Mouse (Mus musculus) frontal cortex, postnatal 10 days (tissue): Measurements from ENCODE around the gene Phldb2.

ENCODE experiments used
- DNase-seq, 2 experiments: peaks; one replicate each; pipeline ENCODE4 v3.0.0; 2022; ENCODE audit warnings: low spot score in 2 of 2, mixed read lengths in 1 of 2

Phldb2 gene

DNA sequence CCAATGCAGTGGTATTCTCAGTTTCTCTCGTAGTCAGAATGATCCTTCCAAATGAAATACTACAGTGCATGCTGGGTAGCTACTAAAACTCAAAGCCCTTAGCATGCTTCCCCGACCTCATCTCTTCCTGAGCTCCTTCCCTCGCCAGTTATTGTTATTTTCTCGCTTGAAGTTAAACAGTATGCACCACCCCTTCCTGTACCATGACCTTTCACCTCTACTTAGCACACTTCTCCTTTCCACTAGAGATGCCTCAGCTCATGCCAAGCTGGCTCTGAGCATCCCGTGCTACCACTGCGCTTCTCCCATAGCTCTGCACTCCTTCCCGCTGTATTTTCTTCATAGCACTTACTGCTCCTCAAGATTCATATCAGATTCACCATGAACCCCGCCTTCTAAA, 215.5 kb downstream of the Phldb2 start:
- DNase-seq = no peak

DNA sequence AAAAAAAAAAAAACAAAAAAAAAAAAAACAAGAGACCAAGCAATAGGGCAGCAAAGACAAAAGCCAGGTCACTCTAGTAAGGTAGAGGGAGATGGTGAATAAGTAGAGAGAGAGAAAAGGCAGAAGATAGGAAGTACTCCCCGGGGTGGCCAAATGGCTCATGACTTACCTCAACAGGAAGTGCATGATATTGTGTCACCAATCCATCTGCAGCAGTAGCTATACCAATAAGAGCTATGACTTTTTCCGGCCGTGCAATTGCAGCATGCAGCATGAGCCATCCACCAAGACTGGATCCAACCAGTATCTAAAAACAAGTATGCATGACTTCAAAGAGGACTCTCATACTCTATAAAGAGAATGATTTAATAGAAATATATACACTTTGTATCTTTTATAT, 216.7 kb downstream of the Phldb2 start:
- DNase-seq = no peak

DNA sequence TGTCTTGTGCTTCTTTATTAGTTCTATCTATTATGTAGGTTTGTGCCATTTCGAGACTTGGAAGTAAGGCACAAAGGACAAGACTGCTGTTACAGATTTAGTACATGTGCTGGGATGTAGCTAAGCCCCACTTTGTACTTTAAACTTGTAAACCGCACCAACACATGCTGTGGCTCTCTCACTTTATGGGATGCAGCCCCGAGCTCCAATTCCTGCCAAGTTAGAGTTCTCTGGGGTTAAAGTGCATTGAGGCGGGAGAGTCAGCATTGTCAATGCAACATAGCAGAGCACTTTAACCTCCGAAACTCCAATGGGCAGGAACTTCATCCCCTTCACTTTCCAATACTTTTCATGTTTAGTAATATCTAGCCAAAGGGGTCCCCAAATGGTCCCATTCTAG, 224.2 kb downstream of the Phldb2 start:
- DNase-seq = no peak

DNA sequence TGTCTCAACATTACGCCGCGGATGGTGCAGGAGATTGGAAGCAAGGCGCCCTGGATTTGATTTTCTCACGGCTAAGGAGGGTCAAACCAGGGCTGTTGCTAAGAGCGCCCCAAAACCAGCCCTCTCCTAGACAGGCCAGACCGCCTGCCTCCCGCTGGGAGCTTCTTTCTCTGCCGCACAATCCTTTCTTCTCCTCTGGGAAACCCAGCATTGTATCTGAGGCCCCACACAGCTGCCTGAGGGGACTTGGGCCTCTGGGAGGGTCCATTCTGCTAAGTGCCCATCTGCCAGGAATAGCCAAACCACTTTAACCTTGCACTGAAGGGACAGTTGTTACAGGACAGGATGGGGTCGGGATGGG, 228.7 kb downstream of the Phldb2 start:
- DNase-seq = no peak

DNA sequence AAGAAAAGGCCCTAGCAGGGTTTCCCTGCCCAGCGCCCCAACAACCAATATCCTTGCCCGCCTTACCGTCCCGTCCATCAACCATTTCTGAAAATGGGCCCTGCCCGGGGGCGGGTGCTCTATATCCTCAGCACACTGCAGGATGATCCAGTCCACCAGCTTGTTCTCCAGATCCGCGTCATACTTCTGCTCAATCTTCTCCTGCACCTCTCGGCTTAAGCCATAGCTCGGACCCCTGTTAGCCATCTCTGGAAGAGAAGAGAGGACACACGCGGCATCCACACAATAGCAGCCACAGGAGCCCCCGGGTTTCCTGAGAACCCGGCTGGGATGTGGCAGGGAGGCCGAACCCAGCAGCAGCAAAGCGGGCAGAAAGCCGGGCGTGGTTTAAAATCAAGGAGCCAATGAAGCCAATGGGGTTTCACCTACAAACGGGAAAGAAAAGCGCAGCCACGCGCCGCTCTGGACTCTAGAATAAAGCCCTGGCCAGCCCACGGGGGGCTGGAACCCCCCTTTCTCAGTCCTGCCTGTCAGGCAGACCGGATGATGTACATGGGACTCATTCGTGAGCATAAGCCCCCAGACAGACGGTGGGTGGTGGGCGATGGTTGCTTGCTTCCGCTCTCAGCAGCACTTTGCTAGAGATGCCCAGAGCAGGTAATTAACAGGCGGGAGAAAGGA, 229.2 kb downstream of the Phldb2 start, which contains the start of gene Tagln3:
Gene Tagln3, minus strand, starts transcription at position 548 of the 681 bp plus-strand sequence.
- DNase-seq = peak; percentile 69 to 74

DNA sequence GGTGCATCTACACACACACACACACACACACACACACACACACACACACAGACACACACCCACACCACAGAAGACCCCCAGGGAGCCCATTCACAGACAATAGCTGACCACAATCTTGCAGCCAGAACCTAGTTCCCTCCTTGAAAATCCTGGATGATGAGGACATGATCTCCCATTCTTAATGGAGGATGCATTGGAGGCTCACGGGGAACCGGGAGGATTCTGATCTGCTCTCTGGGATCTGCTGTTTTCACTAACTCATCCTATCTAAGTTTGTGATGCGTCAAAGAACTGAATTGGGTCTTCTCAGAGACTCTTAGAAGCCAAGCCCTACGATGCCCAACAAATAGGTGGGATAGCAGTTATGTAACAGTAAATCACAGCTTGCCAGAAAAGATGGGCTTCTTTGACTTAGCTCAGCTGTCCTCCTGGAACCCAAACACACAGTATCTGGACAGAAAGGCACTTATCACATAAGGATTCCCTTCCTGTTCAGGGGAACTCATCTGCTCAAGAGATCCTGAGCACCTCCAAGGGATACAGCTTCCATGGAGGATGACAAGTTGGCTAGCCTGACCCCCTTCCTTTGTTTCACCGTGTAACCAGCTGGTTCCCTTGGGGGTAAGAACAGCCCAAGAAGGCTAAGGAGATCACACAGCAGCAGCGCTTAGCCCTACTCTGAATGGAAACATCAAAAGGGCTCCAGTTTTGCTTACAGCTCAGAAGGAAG, 230.1 kb downstream of the Phldb2 start:
- DNase-seq = no peak

DNA sequence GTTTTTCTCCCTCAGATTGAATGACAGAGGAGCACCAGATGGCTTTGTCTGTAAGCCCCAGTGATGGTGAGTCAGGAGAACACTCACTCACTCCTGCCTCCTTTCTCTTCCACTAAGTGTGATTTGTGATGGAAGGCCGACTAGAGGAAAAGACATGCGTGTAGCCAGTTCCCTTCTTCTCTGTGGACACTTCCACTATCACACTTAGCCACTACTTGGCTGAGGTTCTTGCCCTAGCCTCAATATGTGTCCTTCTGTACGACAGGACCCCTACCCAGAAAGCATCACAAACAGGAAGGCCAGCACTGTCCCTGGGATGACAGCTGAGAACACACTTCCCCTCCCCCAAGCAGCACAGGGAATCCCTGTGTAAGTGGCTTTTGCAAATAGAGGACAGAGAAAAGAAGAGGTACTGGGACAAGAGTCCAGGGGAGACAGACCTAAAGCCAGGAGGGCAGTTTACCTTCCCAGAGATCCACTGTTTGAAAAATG, 230.9 kb downstream of the Phldb2 start:
- no peak for DNase-seq

DNA sequence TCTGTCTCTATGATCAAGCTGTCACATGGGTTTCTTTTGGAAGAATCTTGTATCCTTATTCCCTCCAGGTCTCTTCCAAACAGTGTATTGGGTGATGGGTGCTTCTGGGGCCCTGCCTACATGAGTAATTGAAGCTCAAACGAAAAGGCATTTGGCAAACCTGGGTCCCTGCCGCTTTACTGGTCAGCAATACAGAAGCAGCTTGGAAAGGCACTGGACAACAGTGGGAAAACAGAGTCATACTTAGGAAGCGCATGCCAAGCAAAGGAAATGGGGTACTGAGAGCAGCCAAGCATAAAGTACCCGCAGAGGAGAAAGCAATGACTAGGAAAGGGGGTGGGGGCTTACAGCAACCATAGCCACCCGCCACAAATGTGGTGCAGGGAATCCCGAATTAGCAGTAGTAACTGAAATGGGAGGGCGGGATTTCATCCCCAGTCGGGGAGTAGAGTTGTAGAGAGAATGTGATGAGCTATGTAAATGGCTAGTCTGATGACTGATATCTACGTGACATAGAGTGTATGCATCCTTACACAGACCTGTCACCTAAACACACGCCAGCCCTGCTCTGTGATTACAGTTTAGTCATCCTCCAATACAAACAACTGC, 233.3 kb downstream of the Phldb2 start:
- no peak for DNase-seq

DNA sequence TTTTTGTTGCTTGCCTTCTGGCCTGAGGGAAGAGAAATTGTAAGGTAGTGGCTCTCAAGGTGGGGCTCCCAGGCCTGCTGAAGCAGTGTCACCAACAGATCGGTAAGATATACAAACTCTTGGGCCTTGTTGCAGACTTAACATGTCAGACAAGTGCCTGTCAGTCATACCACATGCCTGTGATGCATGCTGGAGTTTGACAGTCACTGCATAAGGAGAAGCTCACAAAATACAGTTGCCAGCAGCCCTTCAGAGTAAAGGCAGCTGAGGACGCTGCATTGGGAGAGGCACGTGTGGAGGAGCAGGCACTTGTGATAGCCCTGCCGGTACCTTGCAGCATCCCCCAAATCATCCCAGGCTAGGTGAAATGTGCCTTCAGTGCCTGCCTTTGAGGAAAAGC, 235.1 kb downstream of the Phldb2 start:
- no peak for DNase-seq

DNA sequence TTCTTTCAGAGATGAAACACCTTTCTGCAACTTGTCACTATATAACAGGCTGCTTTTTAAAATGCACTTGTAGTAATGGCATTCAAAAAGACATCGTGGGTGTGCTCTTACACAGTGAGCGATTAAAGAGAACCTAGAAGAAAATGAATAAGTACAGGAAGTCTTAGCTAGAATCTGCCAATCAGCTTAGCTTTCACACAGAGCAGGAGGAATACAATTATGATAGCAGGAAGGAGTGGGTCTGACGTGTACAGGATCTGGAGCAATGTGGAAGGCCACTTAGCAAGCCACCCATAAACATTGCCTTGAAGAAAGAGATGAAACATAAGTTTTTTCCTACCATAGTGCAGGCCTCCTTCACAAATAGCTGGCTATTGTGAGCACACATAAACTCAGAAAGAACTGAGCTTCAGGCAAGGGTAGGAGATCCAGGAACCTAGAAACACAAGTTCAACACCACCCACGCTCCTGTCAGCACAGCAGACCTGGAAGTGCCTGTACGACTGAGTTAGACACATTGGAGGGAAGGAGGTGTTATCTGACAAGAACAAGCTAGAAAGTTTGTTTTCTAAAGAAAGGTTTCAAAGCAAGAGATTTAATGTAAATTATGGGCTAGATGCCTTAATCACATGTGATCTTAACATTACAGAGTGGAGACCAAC, 238.8 kb downstream of the Phldb2 start:
- no peak for DNase-seq

DNA sequence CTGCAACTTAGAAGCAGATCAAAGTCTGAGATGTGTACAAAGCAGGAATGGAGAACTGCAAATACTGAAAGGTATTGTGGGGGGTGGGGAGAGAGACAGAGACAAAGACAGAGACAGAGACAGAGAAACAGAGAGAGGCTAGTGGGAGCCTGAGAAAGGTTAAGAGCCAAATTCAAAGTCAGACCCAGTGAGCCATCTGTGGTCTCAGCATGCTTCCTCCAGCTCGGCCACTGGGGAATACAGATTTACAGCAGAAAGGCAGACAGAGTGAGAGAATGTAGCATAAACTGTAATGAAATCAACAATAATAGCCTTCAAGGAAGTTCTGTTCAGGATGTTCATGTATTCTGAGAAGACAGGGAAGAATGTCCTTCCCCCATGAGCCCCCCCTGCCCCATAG, 239.5 kb downstream of the Phldb2 start:
- DNase-seq = no peak

DNA sequence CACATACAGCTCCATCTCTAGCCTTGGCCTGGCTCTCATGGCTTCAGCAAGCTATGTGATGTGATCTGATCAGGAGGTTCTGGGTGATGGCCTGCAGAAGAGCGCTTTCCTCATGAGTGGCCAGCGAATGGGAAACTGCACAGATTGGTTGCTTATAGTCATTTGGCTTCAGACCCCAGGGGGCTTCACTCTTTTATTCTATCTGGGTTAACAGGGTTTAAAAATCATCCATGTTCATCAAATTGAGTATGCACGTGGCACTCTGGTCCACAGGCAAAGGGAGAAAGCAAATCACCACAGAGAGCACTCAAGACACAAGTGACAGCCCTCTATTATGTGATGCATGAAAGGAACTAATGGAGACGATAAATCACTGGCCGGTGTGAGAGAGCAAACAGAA, 240.1 kb downstream of the Phldb2 start:
- no peak for DNase-seq

DNA sequence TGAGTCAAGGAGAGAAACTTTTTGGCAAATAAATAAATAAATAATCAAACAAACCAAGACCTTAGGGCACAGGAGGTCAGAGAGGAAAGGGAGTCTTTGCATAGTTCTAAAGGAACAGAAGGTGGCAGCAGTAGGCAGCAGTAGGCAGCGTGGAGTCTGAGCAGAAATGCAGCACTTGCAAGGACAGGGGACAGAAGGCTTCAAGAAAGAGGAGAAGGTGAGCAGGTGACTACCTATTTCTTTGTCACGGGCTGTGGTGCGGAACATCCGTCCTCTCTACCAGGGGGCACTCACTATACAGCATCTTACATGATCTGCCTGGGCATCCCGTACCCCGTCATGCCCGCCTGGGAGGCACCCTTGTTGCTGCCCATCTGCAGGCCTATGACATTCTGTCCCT, 242.1 kb downstream of the Phldb2 start:
- no peak for DNase-seq

DNA sequence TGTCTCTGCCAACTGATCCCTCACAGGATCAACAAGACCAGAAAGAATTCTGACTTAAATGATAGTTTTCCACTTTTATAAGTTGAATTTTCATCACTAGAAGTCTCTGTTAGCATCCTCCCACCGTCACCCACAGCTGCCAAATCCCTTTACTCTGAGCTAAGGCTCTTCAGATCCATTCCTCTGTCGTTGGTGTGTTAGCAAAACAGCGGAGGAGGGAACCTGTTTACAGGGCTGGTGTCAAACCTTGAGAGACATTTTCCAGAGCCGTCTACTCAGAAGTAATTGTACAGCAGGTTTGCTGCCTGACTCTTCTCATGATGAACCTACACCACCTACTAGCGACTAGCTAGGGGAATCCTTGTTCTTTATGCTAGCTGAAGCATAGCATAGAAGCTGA, 254.1 kb downstream of the Phldb2 start:
- DNase-seq = no peak

DNA sequence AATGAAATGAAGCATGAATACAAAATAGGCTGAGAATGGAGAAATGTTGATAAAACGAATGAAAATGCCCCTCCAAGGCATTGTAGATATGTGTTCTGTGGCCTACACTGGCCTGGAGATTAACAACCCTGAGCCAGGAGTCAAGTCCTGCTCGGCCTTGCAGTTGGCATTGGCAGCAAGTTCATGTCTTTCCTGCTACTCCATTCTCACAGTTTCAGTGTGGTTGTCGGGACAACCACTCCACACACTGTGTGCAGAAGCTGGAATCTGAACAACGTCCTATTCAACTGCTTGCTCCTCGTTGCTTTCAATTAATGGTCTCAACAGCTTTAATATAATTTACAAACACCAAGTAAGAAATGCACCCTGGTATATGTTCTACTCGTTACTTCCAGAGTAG, 255.4 kb downstream of the Phldb2 start:
- DNase-seq = no peak
